Mouse (Mus musculus) 416B (cell line): ENCODE measurements around the gene Cngb1.
A peak's percentile ranks its signal among the peaks of the same experiment; 100 is the strongest.

ENCODE experiments used
- DNase-seq: peaks from one replicate; pipeline ENCODE4 v3.0.0; 2011; ENCODE audit warnings: low read depth

Cngb1 gene

GRCm38 (mm10) chr8:95247277-95247676 lies 59.1 kb downstream of the Cngb1 start:
- no peak for DNase-seq

- DNase-seq, result peak; percentile 86
Measured at GRCm38 (mm10) chr8:95245180-95245579, 61.2 kb downstream of the Cngb1 start.

GRCm38 (mm10) chr8:95243853-95244252 lies 62.5 kb downstream of the Cngb1 start:
- no peak for DNase-seq

GRCm38 (mm10) chr8:95242826-95243571 lies 63.4 kb downstream of the Cngb1 start:
- no peak for DNase-seq

GRCm38 (mm10) chr8:95242099-95242825 lies 64.1 kb downstream of the Cngb1 start:
- DNase-seq, result no peak

DNA sequence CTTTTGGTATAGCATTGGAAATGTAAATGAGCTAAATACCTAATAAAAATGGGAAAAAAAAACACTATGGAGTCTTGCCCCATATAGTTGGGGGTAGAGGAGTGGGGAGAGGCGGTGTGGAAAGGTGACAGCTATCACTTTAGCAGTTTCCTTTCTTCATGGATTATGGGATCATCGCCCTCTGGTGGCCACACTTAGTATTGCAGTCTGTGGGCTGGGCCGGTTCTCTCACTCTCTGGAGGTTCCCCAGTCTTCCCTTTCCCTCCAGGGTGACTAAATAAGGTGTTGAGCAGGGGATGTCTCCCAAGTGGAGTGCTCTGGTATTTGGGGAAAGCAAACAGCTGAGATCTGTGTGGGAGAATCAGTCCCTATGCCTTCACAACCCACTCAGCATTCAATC lies 70.7 kb downstream of the Cngb1 start:
- DNase-seq, result peak; percentile 59

GRCm38 (mm10) chr8:95230086-95230485 lies 76.3 kb downstream of the Cngb1 start:
- peak; percentile 64 for DNase-seq

DNA sequence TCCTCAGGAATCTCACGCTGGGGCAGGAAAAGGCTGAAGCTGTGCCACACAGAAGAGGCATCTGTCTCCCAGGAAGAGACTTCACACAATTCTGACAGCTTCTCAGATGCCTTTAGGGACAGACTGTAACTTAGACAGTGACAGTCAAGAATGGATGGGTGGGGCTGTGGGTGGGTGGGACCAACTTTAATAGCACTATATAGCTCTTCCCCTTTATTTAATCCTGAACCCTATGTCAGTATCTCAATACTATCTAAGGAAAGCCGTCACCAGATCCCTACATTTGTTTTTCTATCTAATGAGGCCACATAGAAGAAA lies 79.3 kb downstream of the Cngb1 start:
- DNase-seq, result no peak

GRCm38 (mm10) chr8:95226251-95227150 lies 79.9 kb downstream of the Cngb1 start:
- no peak for DNase-seq

DNA sequence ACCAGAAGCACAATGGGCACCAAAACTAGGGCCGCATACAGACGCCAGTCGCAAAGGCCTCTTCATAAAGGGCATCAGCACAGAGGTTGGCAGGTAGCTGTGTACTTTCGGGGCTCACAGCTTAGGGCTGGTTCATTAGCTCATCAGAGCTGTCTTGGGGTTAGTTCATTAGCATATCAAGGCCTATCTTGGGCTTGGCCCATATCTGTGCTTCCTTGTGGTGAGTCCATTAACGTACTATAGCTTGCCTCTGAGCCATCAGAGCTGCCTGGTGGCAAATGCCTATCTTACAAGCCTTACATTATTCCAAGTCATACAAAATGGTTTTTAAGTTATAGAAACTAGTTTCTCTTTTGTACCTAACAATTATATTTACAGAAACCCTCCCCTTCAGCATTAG lies 82.4 kb downstream of the Cngb1 start:
- DNase-seq, result no peak

- no peak for DNase-seq
Measured at GRCm38 (mm10) chr8:95221045-95221444, 85.3 kb downstream of the Cngb1 start.

- no peak for DNase-seq
Measured at GRCm38 (mm10) chr8:95220571-95220998, 85.8 kb downstream of the Cngb1 start.

DNA sequence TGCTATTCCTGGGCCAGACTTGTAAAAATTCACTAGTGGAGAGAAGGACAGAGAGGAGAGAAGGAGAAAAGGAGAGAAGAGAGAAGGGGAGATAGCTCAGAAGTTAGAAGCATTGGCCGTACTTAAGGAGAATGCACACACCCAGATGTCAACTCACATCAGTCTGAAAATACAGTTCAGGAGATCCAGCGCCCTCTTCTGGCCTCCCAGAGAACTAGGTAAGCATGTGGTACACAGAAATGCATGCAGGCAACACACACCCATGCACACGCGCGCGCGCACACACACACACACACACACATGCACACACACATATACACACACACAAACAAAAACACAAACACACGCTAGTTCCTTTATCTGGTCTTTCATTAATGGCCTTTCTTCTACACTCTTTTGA lies 86.8 kb downstream of the Cngb1 start:
- DNase-seq, result peak; percentile 46

DNA sequence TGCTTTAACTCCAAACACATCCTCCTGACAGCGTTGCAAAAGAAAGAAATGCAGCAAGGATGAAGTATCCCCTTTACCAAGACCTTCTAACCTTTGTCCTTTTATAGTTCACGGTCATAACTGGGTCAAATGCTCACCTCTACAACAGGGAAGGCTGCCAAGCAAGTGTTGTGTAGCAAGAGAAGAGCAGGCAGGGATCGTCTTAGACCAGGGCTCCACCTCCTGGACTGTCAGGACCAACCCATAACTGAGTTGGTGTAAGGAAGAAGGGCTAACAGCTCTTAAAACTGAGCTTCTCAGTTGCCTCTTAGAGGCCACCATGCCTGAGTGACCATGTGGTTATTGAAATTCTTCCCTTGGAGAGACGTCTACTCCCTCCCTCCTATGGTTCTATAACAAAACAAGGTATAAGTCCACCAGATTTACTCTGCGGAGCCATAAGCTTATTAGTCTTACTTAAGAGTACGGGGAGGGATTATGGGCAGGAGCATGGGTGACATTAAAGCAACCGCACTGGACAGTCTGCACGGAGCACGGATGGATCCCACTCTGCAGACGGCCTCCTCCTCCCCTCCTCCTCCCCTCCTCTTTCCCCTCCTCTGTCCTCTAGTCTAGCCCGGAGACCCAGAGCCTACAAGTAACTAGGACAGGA lies 90.5 kb downstream of the Cngb1 start:
- DNase-seq, result peak; percentile 33

DNA sequence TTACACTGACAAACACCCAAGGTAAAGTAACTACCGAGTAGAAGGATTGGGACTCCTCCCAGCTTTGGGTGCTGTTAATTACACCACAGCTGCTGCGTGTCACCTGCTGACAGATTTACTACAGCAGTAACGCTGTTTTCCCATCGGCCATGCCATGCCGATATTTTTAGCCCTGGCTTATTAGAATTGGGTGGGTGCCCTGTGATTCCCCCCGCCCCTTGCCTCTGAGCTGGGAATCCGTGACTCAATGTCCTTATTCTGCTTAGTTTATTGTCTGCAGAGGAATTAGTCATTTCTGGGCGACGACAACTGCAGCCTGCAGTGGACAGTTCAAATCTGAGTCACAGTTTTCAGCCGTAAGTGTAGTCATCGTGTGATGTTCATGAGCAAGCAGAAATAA lies 96.5 kb downstream of the Cngb1 start:
- peak; percentile 43 for DNase-seq

GRCm38 (mm10) chr8:95205946-95206345 lies 100.4 kb downstream of the Cngb1 start:
- DNase-seq, result no peak

- peak; percentile 69 for DNase-seq
Measured at GRCm38 (mm10) chr8:95204039-95204380, 102.4 kb downstream of the Cngb1 start.

- DNase-seq, result no peak
Measured at GRCm38 (mm10) chr8:95203326-95204038, 102.9 kb downstream of the Cngb1 start.

DNA sequence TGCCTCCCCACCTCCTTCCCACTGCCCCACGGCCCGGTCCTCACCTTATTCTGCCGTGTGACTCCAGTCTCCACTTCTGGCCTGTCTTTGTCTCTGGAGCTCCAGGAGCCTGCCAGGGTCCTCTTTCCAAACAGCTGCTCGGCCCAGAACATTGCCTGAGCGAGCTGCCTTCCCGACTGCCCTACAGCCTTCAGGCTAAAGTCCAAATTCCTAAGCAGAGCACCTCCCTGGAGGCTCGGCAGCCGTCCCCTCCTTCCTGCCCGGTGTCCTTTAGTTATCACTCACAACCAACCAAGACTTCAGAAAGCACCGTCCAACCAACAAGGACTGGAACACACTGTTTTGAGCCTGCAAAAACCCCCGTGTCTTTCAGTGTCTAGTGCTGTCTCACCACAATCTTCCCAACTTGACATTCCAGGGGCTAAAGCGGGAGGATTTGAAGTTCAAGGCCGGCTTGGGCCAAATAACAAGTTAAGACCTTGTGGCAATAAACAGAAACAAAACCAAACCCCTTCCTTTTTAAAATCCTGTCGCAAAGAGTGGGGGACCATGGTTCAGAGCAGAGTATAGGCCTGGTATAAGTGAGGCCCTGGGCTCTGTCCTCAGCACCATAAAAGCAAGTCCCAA lies 103.6 kb downstream of the Cngb1 start, which contains the start of gene Kifc3:
Gene Kifc3 (minus strand): TSS at position 164 of the 627 bp plus-strand sequence.
- DNase-seq, result no peak

GRCm38 (mm10) chr8:95202056-95202570 lies 104.3 kb downstream of the Cngb1 start:
- no peak for DNase-seq

GRCm38 (mm10) chr8:95201491-95201890 lies 104.9 kb downstream of the Cngb1 start:
- DNase-seq, result no peak
